Mouse (Mus musculus): ENCODE measurements around the gene Wasf2.

GRCm38 (mm10) chr4:133093056-133093455, 37.2 kb upstream of the Wasf2 start:
- TF ChIP-seq POLR2A (IDR thresholded peaks at IDR 0.05; ENCODE audit: borderline replicate concordance, low read depth, low read length) (no peak), CTCF (IDR thresholded peaks at IDR 0.05; ENCODE audit: low read depth, low read length) (no peak)
